Mouse (Mus musculus): ENCODE measurements around the gene Zfp872.
"Not testable (repeated sequence)": the region's sequence is repeated elsewhere in the genome, so short reads cannot be mapped to it uniquely, and the experiment has no call there.

Gene Zfp872

DNA sequence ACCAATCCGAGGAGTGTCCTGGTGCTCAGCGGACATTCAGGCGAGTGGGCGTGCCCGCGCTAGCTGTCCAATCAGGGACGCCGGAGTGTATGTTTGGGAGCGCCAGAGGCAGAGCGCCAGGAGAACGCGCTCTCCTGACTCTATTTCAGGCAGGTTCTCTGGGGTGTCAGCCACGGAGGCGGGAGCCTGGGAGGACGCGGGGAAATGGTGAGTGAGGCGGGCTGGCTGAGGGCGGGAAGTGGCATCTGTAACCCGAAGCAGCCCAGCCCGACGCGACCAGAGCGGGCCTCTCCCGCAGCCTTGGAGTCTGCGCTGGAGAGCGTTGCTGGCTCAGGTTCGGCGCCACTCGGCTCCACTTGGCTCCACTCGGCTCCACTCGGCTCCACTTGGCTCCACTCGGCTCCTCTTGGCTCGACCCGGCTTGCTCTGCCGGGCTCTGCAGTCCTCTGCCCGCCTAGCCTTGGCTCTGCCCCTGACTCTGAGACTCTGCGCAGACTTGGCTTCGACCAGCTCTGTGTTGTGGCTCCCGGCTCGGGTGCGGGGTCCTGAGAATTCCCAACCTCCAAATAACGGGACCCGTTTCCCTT lies at the start of gene Zfp872:
Gene Zfp872, plus strand, starts transcription at position 66 of the 587 bp plus-strand sequence.
- DNase-seq (ENCODE audit: low read depth), result no peak

DNA sequence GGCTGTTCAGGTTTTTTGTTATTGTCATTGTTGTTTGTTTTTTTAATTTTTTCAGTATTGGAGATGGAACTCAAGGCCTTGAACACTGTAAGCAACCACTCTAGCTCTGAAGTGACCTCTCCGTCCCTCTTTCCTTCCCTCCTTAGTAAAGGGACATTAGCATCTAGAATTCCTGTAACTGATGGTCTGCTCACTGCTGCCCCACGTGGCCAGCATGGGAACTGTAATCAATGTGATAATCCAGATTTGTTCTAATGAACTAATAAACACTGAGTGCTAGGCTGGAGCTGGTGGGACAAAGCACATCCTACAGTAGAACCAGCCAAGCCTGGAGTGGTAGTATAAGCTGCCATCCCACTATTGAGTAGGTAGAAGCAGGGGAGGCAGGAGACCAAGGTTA lies 49.4 kb upstream of the Zfp872 start:
- DNase-seq (ENCODE audit: low read depth), result peak; percentile 71

GRCm38 (mm10) chr9:22139746-22140145 lies 48.1 kb upstream of the Zfp872 start:
- no peak for DNase-seq (ENCODE audit: low read depth)

DNA sequence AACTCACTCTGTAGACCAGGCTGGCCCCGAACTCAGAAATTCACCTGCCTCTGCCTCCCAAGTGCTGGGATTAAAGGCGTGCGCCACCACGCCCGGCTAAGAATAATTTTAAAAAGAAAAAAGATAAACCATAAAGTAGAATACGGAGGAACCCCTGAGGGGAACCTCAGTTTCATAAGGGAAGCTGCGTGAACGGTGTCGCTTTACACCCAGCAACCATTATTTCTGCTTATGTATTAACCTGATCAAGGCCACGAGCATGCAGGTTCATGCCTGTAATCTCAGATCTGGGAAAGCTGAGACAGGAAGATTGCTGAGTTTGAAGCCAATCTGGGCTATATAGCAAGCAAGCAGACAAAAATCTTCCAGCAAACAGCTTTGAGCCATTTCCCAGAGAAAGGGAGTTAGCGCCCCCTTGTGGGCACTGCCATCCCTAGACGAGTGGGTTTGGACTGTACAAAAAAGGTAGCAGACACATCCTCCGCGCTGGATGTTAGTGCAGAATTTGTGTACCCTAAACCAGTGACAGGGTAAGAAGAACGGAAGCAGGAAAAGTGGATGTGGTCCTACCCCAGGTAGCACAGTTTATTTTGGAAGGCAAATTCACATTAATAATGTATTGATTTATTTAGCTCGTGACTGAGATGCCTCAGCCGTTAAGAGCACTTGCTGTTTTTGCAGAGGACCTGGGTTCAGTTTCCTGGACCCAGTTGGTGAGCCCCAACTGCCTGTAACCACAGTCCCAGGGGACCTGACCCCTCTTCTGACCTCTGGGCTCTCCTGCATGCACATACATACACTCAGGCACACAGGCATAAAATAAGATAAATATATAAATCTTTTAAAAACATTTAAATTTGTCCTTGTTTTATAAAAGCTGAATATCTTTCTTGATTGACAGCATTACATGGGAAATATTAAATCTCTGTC lies 44.5 kb upstream of the Zfp872 start:
- DNase-seq (ENCODE audit: low read depth), result peak; percentile 95

- no peak for DNase-seq (ENCODE audit: low read depth)
Observed at GRCm38 (mm10) chr9:22144304-22144965, 43.5 kb upstream of the Zfp872 start.

GRCm38 (mm10) chr9:22149426-22150248 lies 38.3 kb upstream of the Zfp872 start:
- DNase-seq (ENCODE audit: low read depth), result no peak

DNA sequence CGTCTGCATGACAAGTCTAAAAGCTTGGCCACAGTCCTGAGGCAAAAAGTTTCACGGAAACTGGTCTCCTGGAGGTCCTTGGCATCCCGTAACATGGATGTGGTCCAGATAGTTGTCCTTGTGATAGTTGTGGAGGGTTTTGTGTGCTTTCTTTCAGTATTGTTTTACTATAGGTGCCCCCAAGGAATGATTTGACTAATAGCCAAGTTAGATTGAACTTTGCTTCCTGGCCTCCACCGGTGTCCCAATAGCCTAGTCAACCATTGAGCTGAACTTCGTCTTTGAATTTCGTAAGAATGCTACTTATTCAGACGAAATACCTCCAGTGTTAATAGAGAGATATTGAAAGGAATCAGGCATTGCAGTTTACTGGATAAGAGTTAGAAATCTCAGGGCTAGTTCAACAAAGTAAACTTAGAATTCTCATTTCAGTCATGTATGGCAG lies 37.6 kb upstream of the Zfp872 start:
- not testable (repeated sequence) for DNase-seq (ENCODE audit: low read depth)

DNA sequence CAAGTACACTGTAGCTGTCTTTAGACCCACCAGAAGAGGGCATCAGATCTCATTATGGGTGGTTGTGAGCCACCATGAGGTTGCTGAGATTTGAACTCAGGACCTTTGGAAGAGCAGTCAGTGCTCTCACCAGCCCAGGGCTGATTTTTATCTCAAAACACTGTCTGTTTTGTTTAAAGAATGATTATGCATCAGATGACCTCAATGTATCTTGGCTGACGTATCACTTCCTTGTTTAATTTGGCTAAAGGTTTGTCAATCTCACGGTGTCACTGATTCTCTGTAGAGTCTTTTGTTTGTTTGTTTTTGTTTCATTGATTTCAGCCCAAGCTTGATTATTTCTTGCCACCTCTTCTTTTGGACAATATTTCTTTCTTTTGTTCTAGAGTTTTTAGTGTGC lies 36.9 kb upstream of the Zfp872 start:
- DNase-seq (ENCODE audit: low read depth), result no peak

- no peak for DNase-seq (ENCODE audit: low read depth)
Observed at GRCm38 (mm10) chr9:22153810-22154209, 34.1 kb upstream of the Zfp872 start.

- DNase-seq (ENCODE audit: low read depth), result peak; percentile 93
Observed at GRCm38 (mm10) chr9:22155614-22156013, 32.3 kb upstream of the Zfp872 start.

DNA sequence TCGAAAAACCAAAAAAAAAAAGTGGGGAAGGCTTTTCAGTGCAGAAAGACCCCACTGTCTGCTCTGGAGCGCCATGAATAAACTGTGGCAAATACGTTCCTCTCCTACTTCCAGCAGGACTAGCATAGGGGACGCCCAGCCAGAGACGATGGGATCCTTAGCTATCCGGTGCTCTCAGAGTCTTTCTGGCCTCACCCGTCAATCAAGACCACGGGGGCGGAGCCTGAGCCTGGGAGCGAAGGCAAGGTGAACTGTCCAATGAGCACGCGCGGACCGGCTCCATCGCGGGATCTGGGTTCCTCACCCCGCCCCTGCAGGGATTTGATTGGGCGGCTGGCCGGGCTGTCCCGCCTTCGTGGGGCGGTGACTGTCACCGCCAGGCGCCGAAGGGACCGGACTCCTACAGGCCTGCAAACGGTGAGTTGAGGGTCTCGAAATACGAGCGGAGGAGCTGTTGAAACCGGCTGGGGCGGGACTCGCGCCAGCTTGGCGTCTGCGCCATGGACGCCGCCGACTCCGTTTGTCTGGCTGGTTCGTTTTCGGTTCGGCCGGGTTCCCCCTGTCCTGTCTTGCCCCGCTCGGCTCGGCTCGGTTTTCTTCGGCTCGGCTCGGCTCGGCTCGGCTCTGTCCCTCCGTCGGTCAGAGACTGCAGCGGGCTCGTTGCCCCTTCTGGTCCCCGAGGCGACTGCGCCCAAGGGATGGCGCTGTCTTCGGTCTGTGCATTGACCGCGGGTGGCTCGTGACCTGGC lies 31.2 kb upstream of the Zfp872 start, which contains the start of gene Pigyl:
Gene Pigyl, plus strand, starts transcription at position 350 of the 749 bp plus-strand sequence.
- DNase-seq (ENCODE audit: low read depth), result peak; percentile 99

GRCm38 (mm10) chr9:22157516-22158265 lies 30.2 kb upstream of the Zfp872 start:
- no peak for DNase-seq (ENCODE audit: low read depth)

DNA sequence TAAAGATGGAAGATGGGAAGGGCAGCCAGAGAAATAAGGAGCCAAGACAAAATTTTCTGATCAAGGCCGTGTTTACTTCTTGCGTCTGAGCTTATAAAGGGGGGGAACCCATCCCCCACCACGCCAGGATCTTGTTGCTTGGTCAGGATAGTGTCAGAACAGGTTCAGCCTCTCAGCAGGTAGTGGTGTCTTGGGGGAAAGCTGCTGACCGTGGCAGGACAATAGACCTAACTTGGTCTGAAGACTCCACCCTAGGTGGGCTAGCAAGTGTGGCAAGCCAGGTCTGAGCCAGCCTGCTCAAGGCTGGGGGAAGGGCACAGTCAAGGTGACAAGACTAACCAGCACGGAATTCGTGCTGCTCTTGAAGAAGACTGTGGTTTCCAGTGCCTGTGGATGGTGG lies 26.6 kb upstream of the Zfp872 start:
- no peak for DNase-seq (ENCODE audit: low read depth)

DNA sequence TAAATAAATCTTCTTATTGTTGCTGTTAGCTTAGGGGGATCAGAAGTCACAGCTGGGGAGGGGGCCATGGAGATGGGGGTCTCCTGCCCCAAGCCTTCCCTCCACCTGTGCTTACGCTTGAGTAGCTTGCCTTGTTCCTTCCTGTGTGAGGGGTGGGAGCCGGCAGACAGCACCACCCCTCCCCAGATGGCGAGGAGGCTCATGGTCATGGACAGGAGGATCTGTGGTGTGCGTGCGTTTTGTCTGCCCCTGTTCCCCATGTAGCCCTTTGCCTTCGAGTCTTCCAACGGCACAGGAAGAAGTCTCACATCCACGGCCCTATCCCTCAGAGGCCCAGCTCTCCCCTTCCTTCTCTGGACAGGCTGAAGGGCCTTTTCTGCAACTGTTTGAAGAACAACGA lies 25.6 kb upstream of the Zfp872 start:
- no peak for DNase-seq (ENCODE audit: low read depth)

- no peak for DNase-seq (ENCODE audit: low read depth)
Observed at GRCm38 (mm10) chr9:22162912-22163311, 25.0 kb upstream of the Zfp872 start.

GRCm38 (mm10) chr9:22164711-22165668 lies 22.9 kb upstream of the Zfp872 start:
- peak; percentile 61 for DNase-seq (ENCODE audit: low read depth)

DNA sequence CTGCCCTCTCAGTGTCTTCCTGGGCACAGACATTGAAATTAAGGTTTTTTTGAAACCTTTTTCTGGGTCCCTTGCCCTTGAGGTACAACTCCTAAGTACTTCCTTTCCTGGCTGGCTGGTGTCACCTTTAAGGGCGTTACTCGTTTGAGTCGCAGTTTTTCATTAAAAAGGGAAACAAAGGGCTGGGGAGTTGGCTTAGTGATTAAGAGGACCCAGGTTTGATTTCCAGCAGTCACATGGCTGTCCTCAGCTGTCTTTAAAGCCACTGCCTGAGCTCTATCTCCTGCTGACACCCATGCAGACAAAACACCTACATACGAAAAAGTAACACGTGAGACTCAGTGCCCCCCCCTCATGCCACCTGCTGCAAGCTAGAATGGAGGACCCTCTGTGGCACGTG lies 21.9 kb upstream of the Zfp872 start:
- DNase-seq (ENCODE audit: low read depth), result no peak

- no peak for DNase-seq (ENCODE audit: low read depth)
Observed at GRCm38 (mm10) chr9:22166686-22167085, 21.2 kb upstream of the Zfp872 start.

DNA sequence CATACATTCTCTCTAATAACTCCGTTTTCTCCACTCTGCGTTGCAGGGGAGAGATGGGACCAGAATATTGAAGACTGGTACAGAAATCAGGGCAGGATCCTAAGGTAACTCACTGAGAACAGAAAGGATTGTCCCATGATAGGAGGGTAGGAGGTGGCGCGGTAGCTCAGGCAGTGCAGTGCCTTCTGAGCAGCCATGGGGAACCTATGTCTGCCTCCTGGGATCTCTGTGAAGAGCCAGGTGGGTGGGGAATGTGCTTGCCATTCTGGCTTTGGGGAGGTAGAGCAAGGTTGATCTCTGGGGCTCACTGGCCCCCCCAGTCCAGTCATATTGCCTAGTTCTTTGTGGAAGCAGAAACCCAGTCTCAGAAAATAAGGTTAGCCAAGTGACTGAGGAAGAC lies 20.1 kb upstream of the Zfp872 start:
- no peak for DNase-seq (ENCODE audit: low read depth)

Measured in naive thymus-derived CD4-positive, alpha-beta T cell, adult 2 months (primary cell).